Mouse (Mus musculus): ENCODE data around the gene C5ar2.

The C5ar2 gene

DNA sequence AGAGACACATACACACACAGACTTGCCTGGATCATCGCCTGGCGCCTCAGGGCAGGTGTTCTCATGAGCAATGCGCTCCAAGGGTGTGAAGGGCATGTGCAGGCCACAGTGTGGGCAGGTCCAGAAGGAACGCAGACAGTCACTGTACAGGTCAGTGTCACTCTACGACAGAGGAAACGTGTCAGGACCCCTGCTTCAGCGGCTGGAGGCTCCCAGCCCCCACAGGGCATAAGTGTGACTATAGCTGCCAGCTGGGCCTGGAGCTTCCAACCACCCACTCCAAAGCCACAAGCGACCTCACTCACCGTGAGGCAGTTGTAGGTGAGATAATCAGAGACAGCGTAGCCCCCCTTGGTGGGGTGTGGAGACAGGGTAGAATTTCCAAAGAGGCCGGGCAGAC lies 45.4 kb downstream of the C5ar2 start:
- no peak for DNase-seq (ENCODE audit: low read depth, low spot score)

DNA sequence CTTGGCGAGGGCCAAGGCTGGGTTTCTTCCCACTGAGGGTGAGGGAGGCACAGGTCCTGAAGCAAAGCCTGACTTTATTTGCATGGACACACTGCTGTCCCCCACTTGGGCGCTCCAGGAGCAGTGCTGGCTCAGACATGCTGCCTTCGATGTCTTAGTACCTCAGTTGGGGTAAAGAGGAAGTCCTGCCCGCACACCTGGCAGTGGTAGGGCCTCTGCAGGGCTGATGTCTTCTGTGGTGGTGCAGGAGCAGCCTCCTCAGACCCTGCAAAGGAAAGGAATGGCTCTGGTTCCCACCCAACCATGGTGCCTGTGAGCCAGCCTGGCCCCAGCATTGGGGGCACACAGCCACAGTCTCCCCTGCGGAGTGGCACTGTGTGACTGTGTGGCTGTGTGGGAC lies 46.8 kb downstream of the C5ar2 start:
- no peak for DNase-seq (ENCODE audit: low read depth, low spot score)

DNA sequence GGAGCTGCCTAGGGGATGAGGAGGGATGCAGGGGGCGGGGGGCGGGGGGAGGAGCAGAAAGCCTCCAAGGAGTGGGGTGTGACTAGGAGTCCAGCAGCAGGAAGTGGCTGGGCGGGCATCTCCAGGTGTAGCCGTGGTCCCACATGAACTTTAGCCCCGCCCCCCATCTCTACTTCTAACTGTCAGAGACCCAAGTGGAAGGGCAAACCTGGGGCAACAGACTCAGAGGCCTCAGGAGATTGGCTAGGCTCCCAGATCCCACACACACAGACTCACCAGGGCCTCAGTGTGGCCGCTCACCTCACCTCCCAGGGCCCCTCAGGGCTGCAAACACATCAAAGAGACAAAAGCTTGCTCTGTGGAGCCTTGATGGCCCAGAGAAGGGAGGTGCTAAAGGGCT lies 47.3 kb downstream of the C5ar2 start:
- no peak for DNase-seq (ENCODE audit: low read depth, low spot score)

GRCm38 (mm10) chr7:16193702-16194101 lies 50.3 kb downstream of the C5ar2 start:
- DNase-seq (ENCODE audit: low read depth, low spot score) = no peak

- DNase-seq (ENCODE audit: low read depth, low spot score) = no peak
Observed at GRCm38 (mm10) chr7:16192315-16192714, 51.6 kb downstream of the C5ar2 start.

DNA sequence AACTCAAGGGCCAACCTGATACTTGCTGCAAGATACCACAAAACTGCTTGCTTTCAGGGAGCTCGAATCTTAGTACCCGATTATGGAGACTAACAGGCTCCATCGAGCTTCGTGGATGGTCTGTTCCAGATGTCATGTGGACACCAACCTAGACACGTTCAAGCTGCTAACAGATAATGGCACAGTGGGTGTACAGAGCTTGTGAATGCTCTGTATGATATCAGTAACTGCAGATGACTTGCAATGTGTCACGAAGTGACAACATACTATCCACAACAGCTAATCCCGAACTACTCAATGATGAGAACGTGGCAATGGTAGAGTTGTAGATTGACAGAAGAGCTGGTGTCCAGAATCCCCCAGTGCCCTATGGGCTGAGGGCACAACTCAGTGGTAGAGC lies 56.5 kb downstream of the C5ar2 start:
- DNase-seq (ENCODE audit: low read depth, low spot score) = no peak
